Mouse (Mus musculus) heart, postnatal 0 days (tissue): ENCODE results near the gene Alms1.

Experiments
- CTCF ChIP-seq: IDR thresholded peaks from 2 replicates; pipeline ENCODE4 v1.5.1; 2016; ENCODE audit warnings: antibody characterized with exemption, control low read depth, low read depth
- EP300 ChIP-seq: IDR thresholded peaks from 2 replicates; pipeline ENCODE4 v1.6.1; 2016; ENCODE audit warnings: antibody characterized with exemption, low read depth

GRCm38 (mm10) chr6:85586805-85587367 is 445 bp upstream of the Alms1 start:
- TF ChIP-seq CTCF (0 out of 2 replicates have a peak, but pooled peaks have one; percentile 6), EP300 (no peak)
